ENCODE assay signal across 21 mouse cellular contexts in the genomic region with DNA sequence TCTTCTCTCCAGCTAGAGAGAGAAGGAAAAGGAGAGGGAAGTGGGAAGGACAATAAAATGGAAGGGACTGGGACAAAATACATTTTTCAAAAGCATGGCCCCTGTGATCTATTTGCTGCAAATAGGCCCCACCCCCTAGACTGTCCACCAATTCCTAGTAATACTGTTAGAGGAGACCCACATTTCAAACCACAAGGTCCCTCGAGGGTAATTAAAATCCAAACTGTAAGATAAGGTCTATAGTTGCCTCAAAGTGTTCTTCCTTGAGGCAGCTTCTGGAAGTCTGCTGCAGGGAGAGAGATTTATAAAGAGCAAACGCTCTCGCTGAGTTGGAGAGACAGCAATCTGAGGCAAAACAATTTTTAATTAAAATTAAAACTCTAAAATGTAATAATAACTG. TPM values are rescaled to one million over a fixed set of nuclear protein-coding genes. Genes with fewer than 3 reads are reported as not detected.
DNase-seq lines count a peak whose midpoint lies in the region; TF ChIP-seq lines count a peak whose summit lies in the region.
"Had no signal": no experiment of that assay in that cellular context is flagged by ENCODE, and none has a peak within 500 bp of the region (broad histone marks: within the 10 kb centered on the region; RNA-seq: fewer than 3 reads in every experiment).

No protein-coding gene starts in this region.

- no peak for TF ChIP-seq POLR2A in embryonic fibroblast, embryonic 13.5 days (IDR thresholded peaks at IDR 0.05; ENCODE audit: low read depth, low read length)

- DNase-seq in 3T3-L1 (ENCODE audit: low read depth, low spot score): peak; percentile 70
- peak; percentile 11 for DNase-seq in MN1 (ENCODE audit: low spot score)
- DNase-seq in c-Kit-positive CD71-positive TER-119-positive erythroid progenitor cells, embryonic 14.5 days (ENCODE audit: low spot score): no peak
- no peak for DNase-seq in layer of hippocampus, adult 11-12 months (ENCODE audit: low spot score)
- DNase-seq: adrenal gland, adult 8-10 months; adrenal gland, postnatal 14 days; adrenal gland, postnatal 36 days; B cell, adult 2 months; cerebellum, adult 11 months; cerebellum, adult 18-20 months; cerebellum, adult 8-10 months; cerebellum, adult 9-11 months; cerebellum, postnatal 14 days; cerebellum, postnatal 36 days; embryo, embryonic 11 days; forebrain, postnatal 0 days had no signal

- peaks cover 12% of the 10 kb centered on the region for H3K4me1 ChIP-seq in embryonic fibroblast, embryonic 13.5 days (ENCODE audit: control insufficient read depth, insufficient read depth, low read length)
- H3K4me1 ChIP-seq: forebrain, embryonic 13.5 days; forebrain, embryonic 15.5 days had no signal

- no peak overlapping the region for H3K4me3 ChIP-seq in embryonic fibroblast, embryonic 13.5 days (ENCODE audit: insufficient read depth, low read length)
- H3K4me3 ChIP-seq: embryonic facial prominence, embryonic 13.5 days; embryonic facial prominence, embryonic 15.5 days; forebrain, embryonic 13.5 days; forebrain, embryonic 15.5 days had no signal

- peak overlapping the region; percentile 63 for H3K27ac ChIP-seq in embryonic fibroblast, embryonic 13.5 days (ENCODE audit: insufficient read depth, low read length)
- H3K27ac ChIP-seq: embryonic facial prominence, embryonic 13.5 days; embryonic facial prominence, embryonic 15.5 days; forebrain, embryonic 13.5 days; forebrain, embryonic 15.5 days had no signal

- no peak for TF ChIP-seq CTCF in embryonic fibroblast, embryonic 13.5 days (IDR thresholded peaks at IDR 0.05; ENCODE audit: borderline replicate concordance, insufficient read depth, low read length)

RNA-seq across cellular contexts. Expression of a gene that starts 52.8 kb away (rescaled TPM):
- 60.0 and 74.9 TPM in 2 replicates for polyA plus RNA-seq in embryonic fibroblast, embryonic 13.5 days (2011; ENCODE audit: insufficient read length, low read depth, missing spikeins)

Comparison
In these comparisons a context has a peak if more than half of its experiments do, and no peak if none do; other contexts are left out.
1. DNase-seq: peak in 3T3-L1 (single experiment) and MN1 (single experiment); none in c-Kit-positive CD71-positive TER-119-positive erythroid progenitor cells, embryonic 14.5 days (single experiment) and layer of hippocampus, adult 11-12 months (single experiment).